Mouse (Mus musculus) ES-Bruce4 (cell line): ENCODE results near the gene Cutal.
"Not testable (repeated sequence)": the region's sequence is repeated elsewhere in the genome, so short reads cannot be mapped to it uniquely, and the experiment has no call there.

ENCODE experiments used
- CTCF ChIP-seq: IDR thresholded peaks from one replicate; pipeline ENCODE4 v1.8.1; 2011; ENCODE audit warnings: low read depth, low read length
- POLR2A ChIP-seq: IDR thresholded peaks from one replicate; pipeline ENCODE4 v1.8.1; 2011; ENCODE audit warnings: low read length; ENCODE audit not compliant: insufficient read depth

DNA sequence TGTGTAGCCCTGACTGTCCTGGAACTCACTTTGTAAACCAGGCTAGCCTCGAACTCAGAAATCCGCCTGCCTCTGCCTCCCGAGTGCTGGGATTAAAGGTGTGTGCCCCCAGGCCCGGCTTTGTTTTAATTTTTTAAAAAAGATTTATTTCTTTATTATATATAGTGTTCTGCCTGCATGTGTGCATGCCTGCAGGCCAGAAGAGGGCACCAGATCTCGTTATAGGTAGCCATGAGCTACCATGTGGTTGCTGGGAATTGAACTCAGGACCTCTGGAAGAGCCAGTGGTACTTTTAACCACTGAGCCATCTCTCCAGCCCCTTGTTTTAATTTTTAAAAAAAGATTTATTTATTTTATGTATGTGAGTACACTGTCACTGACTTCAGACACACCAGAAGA is 34.1 kb upstream of the Cutal start:
- TF ChIP-seq CTCF: peak; percentile 31
- TF ChIP-seq POLR2A: not testable (repeated sequence)
